Mouse (Mus musculus) lung, embryonic 15.5 days (tissue): ENCODE data around the gene Pacsin3. TPM values are rescaled to one million over a fixed set of nuclear protein-coding genes. Genes with fewer than 3 reads are reported as not detected.
"Not testable (repeated sequence)": the region's sequence is repeated elsewhere in the genome, so short reads cannot be mapped to it uniquely, and the experiment has no call there.

Source experiments
- ATAC-seq: fragments of 200-750 bp; cut with Nextera tagmentation; 2 replicates; pipeline ENCODE4 v1.8.0; 2017; ENCODE audit warnings: moderate number of reproducible peaks, borderline replicate concordance; ENCODE audit not compliant: low FRiP score, low TSS enrichment; ENCODE audit errors: extremely low read depth
- H3K27ac ChIP-seq: fragments of 300-500 bp; sonication (generic); 2 replicates; pipeline ENCODE4 v1.5.1; 2015; ENCODE audit warnings: moderate library complexity, mild to moderate bottlenecking, inconsistent platforms
- H3K27me3 ChIP-seq: fragments of 300-500 bp; sonication (generic); 2 replicates; pipeline ENCODE4 v1.6.1; 2015; ENCODE audit warnings: inconsistent platforms
- H3K36me3 ChIP-seq: fragments of 300-500 bp; sonication (generic); 2 replicates; pipeline ENCODE4 v1.6.1; 2015; ENCODE audit warnings: inconsistent platforms
- H3K4me1 ChIP-seq: fragments of 300-500 bp; sonication (generic); 2 replicates; pipeline ENCODE4 v1.6.1; 2015; ENCODE audit warnings: inconsistent platforms
- H3K4me2 ChIP-seq: fragments of 300-500 bp; sonication (generic); 2 replicates; pipeline ENCODE4 v1.6.1; 2015; ENCODE audit warnings: inconsistent platforms, mild to moderate bottlenecking, moderate library complexity
- H3K4me3 ChIP-seq: fragments of 300-500 bp; sonication (generic); 2 replicates; pipeline ENCODE4 v1.5.1; 2015; ENCODE audit warnings: mild to moderate bottlenecking, inconsistent platforms
- H3K9ac ChIP-seq: fragments of 300-500 bp; sonication (generic); 2 replicates; pipeline ENCODE4 v1.6.1; 2015; ENCODE audit warnings: inconsistent platforms
- H3K9me3 ChIP-seq: fragments of 300-500 bp; sonication (generic); 2 replicates; pipeline ENCODE4 v1.6.1; 2016; ENCODE audit warnings: inconsistent platforms
- WGBS: fragments of 180-500 bp; shearing (Covaris S2); methylation state at CpG from one replicate; pipeline ENCODE4 v1.1.7; 2015; 5-methylcytosine and 5-hydroxymethylcytosine counted together
- polyA plus RNA-seq: library from polyadenylated mRNA; unstranded; fragments of >200 nt; fragmentation: Nextera tagmentation; extraction: Ambion mirVana; gene quantifications from 2 replicates; pipeline ENCODE4 v1.2.1, GENCODE M21; 2015

Pacsin3 gene
- 51.7 and 54.2 TPM in 2 replicates for polyA plus RNA-seq

DNA sequence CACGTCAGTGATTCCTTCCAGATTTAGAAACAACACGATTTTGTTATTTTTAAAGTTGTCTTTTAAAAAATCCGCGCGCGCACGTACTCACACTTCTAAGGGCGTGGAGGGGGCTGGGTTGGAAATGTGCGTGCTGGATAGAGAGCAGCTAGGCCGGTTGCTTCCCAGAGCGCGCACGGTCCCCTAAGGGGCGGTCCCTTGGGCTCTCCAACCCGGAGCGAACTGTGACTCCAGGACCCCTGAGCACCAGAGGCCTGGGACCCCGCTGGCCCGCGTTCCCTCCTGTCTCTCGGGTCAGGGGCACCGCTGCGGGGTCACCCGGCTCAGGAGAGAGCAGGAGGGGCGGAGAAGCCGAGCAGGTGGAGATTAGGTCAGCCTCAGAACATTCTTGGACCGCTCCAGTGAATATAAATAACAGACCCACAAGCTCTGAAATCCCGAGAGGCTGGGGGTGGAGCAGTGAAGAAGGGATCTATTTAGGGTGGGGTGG is at the start of gene Pacsin3:
Gene Pacsin3 (plus strand): TSS at position 294 of the 490 bp plus-strand sequence.
- under 1% methylated on average over 27 of the region's 27 CpGs for WGBS

DNA sequence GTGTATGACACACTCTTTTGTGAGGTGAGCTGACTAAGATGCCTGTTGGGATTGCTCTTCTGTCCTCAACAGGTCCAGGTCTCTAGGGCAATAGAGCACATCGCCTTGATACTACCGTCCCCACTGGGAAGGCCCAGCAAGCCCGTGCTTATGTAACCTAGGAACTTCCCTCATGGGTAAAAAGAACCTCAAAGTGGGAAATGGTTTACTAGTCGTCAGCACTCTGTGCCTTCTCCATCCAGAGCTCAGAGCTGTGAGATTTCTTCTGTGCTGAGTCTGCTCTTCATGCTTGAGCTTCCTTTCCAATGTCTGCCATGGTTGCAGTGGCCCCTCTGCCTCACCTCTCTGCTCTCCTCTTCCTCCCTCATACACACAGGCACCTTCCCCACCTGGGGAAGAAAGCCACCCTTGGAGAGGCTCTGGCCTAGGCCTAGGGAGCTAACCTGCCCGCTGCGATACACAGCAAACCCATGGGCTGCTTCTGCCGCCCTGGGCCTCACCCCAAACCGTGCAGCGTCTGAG is 49.4 kb upstream of the Pacsin3 start:
- Histone ChIP-seq H3K9ac (no peak overlapping the region), H3K9me3 (no peaks in the 10 kb centered on the region), H3K27me3 (no peaks in the 10 kb centered on the region), H3K36me3 (peaks cover 53% of the 10 kb centered on the region), H3K4me2 (no peak overlapping the region), H3K4me1 (peaks cover 21% of the 10 kb centered on the region), H3K4me3 (no peak overlapping the region), H3K27ac (no peak overlapping the region)
- no peak for ATAC-seq
- WGBS, result 82% methylated on average over 9 of the region's 9 CpGs

More for the DNA sequence above, at the start of gene Pacsin3:
- H3K4me2 ChIP-seq, result peak within 1 kb of the TSS; percentile 90
- peak within 1 kb of the TSS; percentile 73 for H3K9ac ChIP-seq
- H3K4me3 ChIP-seq, result peak within 1 kb of the TSS; percentile 80
- peaks cover 3% of the 10 kb centered on the region; the same call in 1 of the 2 replicates for H3K36me3 ChIP-seq
- H3K27me3 ChIP-seq, result peaks cover 29% of the 10 kb centered on the region
- H3K27ac ChIP-seq, result peak within 1 kb of the TSS; percentile 88
- H3K9me3 ChIP-seq, result no peaks in the 10 kb centered on the region
- H3K4me1 ChIP-seq, result peaks cover 36% of the 10 kb centered on the region
- ATAC-seq, result no peak

DNA sequence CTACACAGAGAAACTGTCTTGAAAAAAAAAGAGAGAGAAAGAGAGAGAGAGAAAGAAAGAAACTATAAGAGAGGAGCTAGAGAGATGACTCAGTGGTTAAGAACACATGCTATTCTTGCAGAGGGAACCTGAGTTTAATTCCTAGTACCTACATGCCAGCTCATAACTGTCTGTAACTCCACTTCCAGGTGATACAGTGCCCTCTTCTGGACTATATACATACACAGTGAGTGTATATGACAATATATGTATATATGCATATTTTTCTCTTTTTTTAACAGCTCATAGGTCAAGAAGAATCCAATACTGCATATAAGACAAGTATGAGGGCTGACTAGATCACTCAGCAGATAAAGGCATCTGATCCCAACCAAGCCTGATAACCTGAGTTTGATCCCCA is 42.4 kb upstream of the Pacsin3 start:
- H3K27ac ChIP-seq, result no peak overlapping the region
- H3K4me1 ChIP-seq, result peaks cover 11% of the 10 kb centered on the region
- ATAC-seq, result no peak
- no peaks in the 10 kb centered on the region for H3K9me3 ChIP-seq
- H3K9ac ChIP-seq, result no peak overlapping the region
- H3K36me3 ChIP-seq, result peaks cover 77% of the 10 kb centered on the region
- no peak overlapping the region for H3K4me3 ChIP-seq
- no peaks in the 10 kb centered on the region for H3K27me3 ChIP-seq
- no peak overlapping the region for H3K4me2 ChIP-seq

DNA sequence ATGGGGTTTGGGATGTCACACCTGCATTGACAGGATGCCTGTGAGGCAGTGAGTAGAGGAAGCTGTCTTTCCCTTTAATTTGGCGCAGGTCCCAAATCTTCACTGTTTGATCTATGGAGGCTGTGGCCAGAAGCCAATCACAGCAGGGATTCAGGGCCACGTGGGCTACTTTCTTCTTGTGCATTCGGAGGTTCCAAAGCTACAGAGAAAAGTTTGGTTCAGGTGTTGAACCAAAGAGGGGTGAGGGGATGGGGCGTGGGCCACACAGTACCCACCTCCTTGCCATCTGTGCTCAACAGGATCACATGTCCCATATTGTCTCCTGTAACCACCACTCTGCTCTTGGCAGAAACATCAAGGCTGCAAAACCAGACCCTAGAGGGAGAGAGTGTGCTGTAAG is 38.7 kb upstream of the Pacsin3 start:
- ATAC-seq, result no peak; the same call in 1 of the 2 replicates
- peaks cover 11% of the 10 kb centered on the region for H3K4me1 ChIP-seq
- no peak overlapping the region for H3K4me2 ChIP-seq
- H3K27me3 ChIP-seq, result no peaks in the 10 kb centered on the region
- H3K36me3 ChIP-seq, result peaks cover 43% of the 10 kb centered on the region
- no peak overlapping the region for H3K4me3 ChIP-seq
- no peak overlapping the region for H3K9ac ChIP-seq
- H3K27ac ChIP-seq, result no peak overlapping the region
- H3K9me3 ChIP-seq, result no peaks in the 10 kb centered on the region
- 43% methylated on average over 4 of the region's 4 CpGs for WGBS

DNA sequence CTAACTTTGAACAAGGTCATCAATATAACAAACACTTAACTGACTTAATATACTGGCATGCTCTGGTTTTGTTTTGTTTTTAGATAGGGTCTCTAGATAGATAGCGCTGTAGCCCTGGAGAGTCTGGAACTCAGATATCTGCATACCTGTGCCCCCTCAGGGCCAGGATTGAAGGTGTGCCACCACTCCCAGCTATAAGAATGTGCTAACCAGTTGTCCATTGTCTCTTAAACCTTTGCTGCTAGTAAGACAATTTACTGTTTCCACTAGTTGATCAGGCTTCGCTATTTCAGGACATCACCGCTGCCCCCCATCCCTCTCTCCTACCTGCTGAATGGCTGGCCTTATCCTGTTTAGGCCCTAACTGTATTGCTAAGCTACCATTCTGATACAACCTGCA is 35.3 kb upstream of the Pacsin3 start:
- 87% methylated on average over 3 of the region's 3 CpGs for WGBS
- Histone ChIP-seq H3K27ac (no peak overlapping the region), H3K9ac (no peak overlapping the region), H3K4me2 (no peak overlapping the region), H3K36me3 (0 out of 2 replicates have a peak, but pooled peaks cover 13% of the 10 kb centered on the region), H3K27me3 (no peaks in the 10 kb centered on the region), H3K4me3 (no peak overlapping the region), H3K9me3 (no peaks in the 10 kb centered on the region), H3K4me1 (peaks cover 11% of the 10 kb centered on the region)
- ATAC-seq, result no peak

DNA sequence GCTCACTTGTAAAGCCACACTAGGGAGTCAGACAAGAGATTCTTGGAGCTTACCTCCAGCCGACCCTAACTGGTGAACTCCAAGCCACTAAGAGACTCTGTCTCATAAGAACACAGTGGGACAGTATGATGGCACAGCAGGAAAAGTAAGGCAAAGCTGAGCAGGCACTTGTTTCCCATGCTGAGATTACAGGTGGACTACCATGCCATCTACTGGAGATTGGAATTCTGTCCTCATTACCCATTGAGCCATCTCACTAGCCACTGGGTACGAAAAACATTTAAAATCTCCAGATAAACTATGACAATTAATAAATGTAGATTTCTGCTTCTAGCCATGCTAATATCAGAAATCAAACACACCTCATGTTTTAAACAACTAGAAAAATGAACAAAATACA is 32.1 kb upstream of the Pacsin3 start:
- Histone ChIP-seq H3K27ac (no peak overlapping the region), H3K36me3 (no peaks in the 10 kb centered on the region), H3K9ac (no peak overlapping the region), H3K9me3 (no peaks in the 10 kb centered on the region), H3K4me2 (no peak overlapping the region), H3K27me3 (no peaks in the 10 kb centered on the region), H3K4me1 (no peaks in the 10 kb centered on the region), H3K4me3 (no peak overlapping the region)
- whole genome bisulfite sequencing, result 85% methylated on average over 2 of the region's 2 CpGs
- ATAC-seq, result no peak

DNA sequence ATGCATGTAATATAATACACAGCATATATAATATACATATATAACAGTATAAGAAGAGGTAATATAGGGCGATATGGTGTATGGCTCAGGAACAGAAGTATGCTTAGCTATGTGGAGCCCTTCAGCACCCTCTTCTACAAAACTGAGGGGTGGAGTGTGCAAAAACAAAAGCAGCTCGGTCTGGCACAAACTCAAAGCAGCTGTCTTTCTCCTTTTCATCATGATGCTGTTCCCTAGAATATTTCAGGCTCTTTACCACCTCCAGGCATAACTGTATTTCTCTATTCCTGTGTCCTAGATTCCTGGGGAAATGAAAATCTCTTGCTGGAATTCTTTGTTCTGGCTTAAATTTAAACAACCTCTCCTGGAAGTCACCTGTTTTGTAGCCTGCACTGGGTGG is 26.0 kb upstream of the Pacsin3 start:
- Histone ChIP-seq H3K9me3 (no peaks in the 10 kb centered on the region), H3K4me3 (no peak overlapping the region), H3K36me3 (no peaks in the 10 kb centered on the region; the same call in 1 of the 2 replicates), H3K9ac (no peak overlapping the region), H3K4me1 (no peaks in the 10 kb centered on the region), H3K27me3 (no peaks in the 10 kb centered on the region), H3K27ac (no peak overlapping the region), H3K4me2 (no peak overlapping the region)
- no peak for ATAC-seq
- WGBS, result 78% methylated on average over 2 of the region's 2 CpGs

DNA sequence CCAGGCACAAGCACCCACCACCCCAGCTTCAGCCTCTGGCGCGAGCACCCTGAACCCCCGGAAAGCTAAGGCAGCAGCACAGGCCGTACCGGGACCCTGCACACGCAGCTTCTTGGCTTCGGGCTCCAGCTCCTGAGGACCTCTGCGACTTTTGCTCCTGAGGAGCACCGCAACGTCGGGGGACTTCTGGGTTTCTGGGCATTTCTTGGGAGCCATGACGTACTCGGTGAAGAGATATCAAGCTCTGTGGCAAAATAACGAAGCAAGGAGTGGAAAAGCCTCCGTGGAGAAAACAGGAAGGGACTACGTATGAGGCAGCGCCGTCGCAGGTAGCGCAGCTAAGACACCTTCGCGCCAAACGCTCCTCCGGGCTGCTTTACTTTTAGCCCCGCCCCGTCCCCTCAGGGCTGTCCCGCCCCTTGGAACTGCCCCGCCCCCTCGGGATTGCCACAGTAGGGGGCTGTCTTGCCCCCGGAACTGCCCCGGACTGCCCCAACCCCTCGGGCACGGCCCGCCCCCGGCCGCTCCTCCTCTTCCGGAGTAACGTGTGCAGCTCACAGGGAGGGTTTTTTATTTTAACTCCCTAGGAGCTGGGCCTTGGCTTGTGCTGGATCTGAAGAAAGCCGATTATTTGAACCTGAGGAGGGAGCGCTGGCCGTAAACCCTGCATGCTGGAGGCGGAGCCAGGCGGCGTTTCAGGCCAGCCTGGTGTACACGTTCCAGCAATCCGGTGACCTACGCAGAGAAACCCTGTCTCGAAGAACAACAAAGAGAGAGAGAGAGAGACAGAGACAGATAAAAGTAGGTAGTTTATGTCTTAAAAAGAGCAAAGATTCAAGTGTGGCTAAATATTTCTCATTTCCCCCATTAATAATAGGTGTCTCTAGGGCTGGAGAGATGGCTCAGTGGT is 18.9 kb upstream of the Pacsin3 start, which contains the start of gene Ddb2:
Gene Ddb2 (minus strand): TSS at position 382 of the 910 bp plus-strand sequence.
- WGBS, result under 1% methylated on average over 48 of the region's 48 CpGs
- peak within 1 kb of the TSS; percentile 67 for H3K9ac ChIP-seq
- H3K4me2 ChIP-seq, result peak within 1 kb of the TSS; percentile 87
- ATAC-seq, result peak; percentile 100
- H3K4me1 ChIP-seq, result peaks cover 5% of the 10 kb centered on the region; the same call in 1 of the 2 replicates
- H3K27me3 ChIP-seq, result no peaks in the 10 kb centered on the region
- peak within 1 kb of the TSS; percentile 59 for H3K4me3 ChIP-seq
- H3K36me3 ChIP-seq, result no peaks in the 10 kb centered on the region; the same call in 1 of the 2 replicates
- H3K27ac ChIP-seq, result peak within 1 kb of the TSS; percentile 97
- H3K9me3 ChIP-seq, result no peaks in the 10 kb centered on the region

DNA sequence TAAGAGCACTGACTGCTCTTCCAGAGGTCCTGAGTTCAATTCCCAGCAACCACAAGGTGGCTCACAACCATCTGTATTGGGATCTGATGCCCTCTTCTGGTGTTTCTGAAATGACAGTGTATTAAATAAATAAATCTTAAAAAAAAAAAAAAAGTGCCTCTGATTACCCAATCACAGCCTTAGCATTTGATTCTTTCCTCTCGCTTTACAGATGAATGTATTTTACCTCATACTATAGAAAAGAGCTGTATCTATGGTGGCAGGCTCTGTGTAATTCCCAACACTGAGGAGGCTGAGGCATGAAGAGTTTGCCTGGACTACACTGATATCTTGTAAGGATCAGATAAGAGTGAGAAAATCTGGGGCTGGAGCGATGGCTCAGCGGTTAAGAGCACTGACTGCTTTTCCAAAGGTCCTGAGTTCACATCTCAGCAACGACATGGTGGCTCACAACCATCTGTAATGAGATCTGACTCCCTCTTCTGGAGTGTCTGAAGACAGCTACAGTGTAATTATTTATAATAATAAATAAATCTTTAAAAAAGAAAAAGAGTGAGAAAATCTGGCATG is 18.2 kb upstream of the Pacsin3 start:
- not testable (repeated sequence) for H3K4me1 ChIP-seq, H3K9me3 ChIP-seq, H3K36me3 ChIP-seq, H3K27me3 ChIP-seq
- H3K4me2 ChIP-seq, result peak overlapping the region; percentile 87
- peak overlapping the region; percentile 45; the same call in 1 of the 2 replicates for H3K9ac ChIP-seq
- 4% methylated on average over 4 of the region's 4 CpGs for WGBS
- peak overlapping the region; percentile 97 for H3K27ac ChIP-seq
- peak; percentile 15; the same call in 1 of the 2 replicates for ATAC-seq
- H3K4me3 ChIP-seq, result peak overlapping the region; percentile 59

DNA sequence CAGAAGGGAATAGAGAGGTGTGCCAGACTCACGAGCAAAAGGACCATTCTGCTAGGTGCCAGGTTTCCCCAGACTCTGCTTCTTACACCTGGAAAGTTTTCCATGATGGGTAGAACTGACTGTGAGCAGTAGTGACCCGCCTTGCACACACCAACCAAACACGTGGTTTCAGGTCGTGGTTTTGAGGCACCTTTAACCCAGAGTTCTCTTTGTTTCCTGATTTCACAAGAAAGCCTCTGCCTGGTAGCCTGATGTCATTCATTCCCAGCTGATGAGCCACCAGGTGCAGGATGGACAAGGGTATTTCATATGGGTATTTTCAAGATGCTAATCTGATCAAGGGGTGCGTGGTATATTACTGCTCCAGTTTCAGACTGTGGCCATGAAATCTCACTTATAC is 13.2 kb upstream of the Pacsin3 start:
- H3K27me3 ChIP-seq, result no peaks in the 10 kb centered on the region
- H3K9me3 ChIP-seq, result no peaks in the 10 kb centered on the region
- ATAC-seq, result no peak
- H3K4me2 ChIP-seq, result no peak overlapping the region
- H3K27ac ChIP-seq, result no peak overlapping the region
- 61% methylated on average over 5 of the region's 5 CpGs for WGBS
- H3K4me1 ChIP-seq, result no peaks in the 10 kb centered on the region
- no peak overlapping the region for H3K4me3 ChIP-seq
- no peaks in the 10 kb centered on the region for H3K36me3 ChIP-seq
- no peak overlapping the region for H3K9ac ChIP-seq

DNA sequence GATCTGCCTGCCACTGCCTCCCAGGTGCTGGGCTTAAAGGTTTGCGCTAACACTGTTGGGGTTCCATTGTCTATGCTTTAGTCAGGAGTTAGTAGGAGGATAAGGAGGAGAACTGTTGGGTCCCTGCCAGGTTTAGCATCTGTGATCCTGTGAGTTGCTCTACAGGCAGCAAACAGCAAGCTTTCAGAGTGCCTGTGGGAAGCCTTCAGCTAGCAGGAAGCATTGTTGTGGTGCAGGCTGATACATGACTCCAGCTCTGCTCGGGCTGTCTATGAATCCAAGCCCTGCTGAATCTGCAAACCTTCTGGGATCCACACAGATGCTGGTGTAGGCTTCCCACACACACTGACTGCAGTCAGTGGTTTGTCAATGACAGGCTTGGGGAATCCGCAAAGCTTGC is 12.3 kb upstream of the Pacsin3 start:
- Histone ChIP-seq H3K4me2 (no peak overlapping the region), H3K9me3 (no peaks in the 10 kb centered on the region), H3K9ac (no peak overlapping the region), H3K27ac (no peak overlapping the region), H3K4me1 (no peaks in the 10 kb centered on the region), H3K4me3 (no peak overlapping the region), H3K27me3 (no peaks in the 10 kb centered on the region), H3K36me3 (no peaks in the 10 kb centered on the region)
- no peak for ATAC-seq
- WGBS, result 63% methylated on average over 3 of the region's 3 CpGs
